Mouse (Mus musculus) brown adipose tissue, adult 24 weeks (tissue): ENCODE data around the gene Nxt1. TPM values are rescaled to one million over a fixed set of nuclear protein-coding genes. Genes with fewer than 3 reads are reported as not detected.
A peak's percentile ranks its signal among the peaks of the same experiment; 100 is the strongest.

Source experiments
- H3K27ac ChIP-seq: fragments of 200-500 bp; replicated peaks from 2 replicates; pipeline ENCODE4 v1.5.1; 2012; ENCODE audit warnings: low read depth, mild to moderate bottlenecking, low read length
- H3K4me1 ChIP-seq: fragments of 200-500 bp; 2 replicates; pipeline ENCODE4 v1.6.1; 2012; ENCODE audit warnings: low read length, mixed read lengths; ENCODE audit not compliant: control insufficient read depth, insufficient read depth, insufficient read length
- H3K4me3 ChIP-seq: fragments of 200-500 bp; 2 replicates; pipeline ENCODE4 v1.5.1; 2012; ENCODE audit warnings: low read depth, mild to moderate bottlenecking, low read length, moderate library complexity; ENCODE audit not compliant: insufficient read depth
- polyA plus RNA-seq: library from polyadenylated mRNA; stranded (reverse); fragments of >200 nt; gene quantifications from 2 replicates; pipeline ENCODE4 v1.2.4, GENCODE M21; 2012; ENCODE audit not compliant: missing spikeins, insufficient read depth, insufficient read length

Nxt1 gene
- polyA plus RNA-seq, 1 experiment = 11.0 TPM

- peak within 1 kb of the TSS; percentile 81 for H3K4me3 ChIP-seq
- peak within 1 kb of the TSS; percentile 82 for H3K27ac ChIP-seq
- H3K4me1 ChIP-seq = peaks cover 6% of the 10 kb centered on the region
These were observed 8.4 kb downstream of the Nxt1 start, which contains the start of gene Gzf1 for GRCm38 (mm10) chr2:148680775-148681291. TSS of gene Gzf1 (plus strand) at chr2:148681023.

- peak overlapping the region; percentile 43 for H3K27ac ChIP-seq
- peaks cover 6% of the 10 kb centered on the region for H3K4me1 ChIP-seq
- H3K4me3 ChIP-seq = peak overlapping the region; percentile 78
These were observed 9.1 kb downstream of the Nxt1 start for GRCm38 (mm10) chr2:148681461-148681891.

- Histone ChIP-seq H3K4me3 (no peak overlapping the region), H3K4me1 (peaks cover 6% of the 10 kb centered on the region), H3K27ac (no peak overlapping the region)
These were observed 10.6 kb downstream of the Nxt1 start for GRCm38 (mm10) chr2:148683031-148683430.

GRCm38 (mm10) chr2:148684972-148685371, 12.6 kb downstream of the Nxt1 start:
- H3K4me1 ChIP-seq = peaks cover 8% of the 10 kb centered on the region
- no peak overlapping the region for H3K27ac ChIP-seq
- H3K4me3 ChIP-seq = no peak overlapping the region

GRCm38 (mm10) chr2:148685709-148686108, 13.3 kb downstream of the Nxt1 start:
- H3K27ac ChIP-seq = no peak overlapping the region
- H3K4me1 ChIP-seq = peaks cover 8% of the 10 kb centered on the region
- no peak overlapping the region for H3K4me3 ChIP-seq

DNA sequence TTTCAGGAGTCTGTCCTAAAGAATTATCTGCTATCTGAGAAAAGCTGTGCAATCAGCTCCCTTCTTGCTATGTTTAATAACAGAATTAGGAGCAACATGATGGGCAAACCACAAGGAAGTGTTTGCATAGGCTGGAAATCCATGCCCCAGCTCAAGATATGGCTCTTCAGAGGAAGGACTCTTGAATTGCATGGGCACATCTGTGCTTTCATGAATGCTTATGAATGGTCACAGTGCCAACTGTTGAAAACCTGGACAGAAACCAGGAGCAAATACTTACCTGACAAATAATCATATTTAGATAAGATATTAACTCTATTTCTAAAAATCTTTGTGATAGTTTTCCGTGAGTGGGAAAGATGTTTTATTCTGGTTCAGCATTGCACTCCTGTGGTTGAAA, 14.5 kb downstream of the Nxt1 start:
- H3K4me3 ChIP-seq = no peak overlapping the region
- H3K27ac ChIP-seq = no peak overlapping the region
- peaks cover 8% of the 10 kb centered on the region for H3K4me1 ChIP-seq

- Histone ChIP-seq H3K4me1 (peaks cover 2% of the 10 kb centered on the region), H3K27ac (no peak overlapping the region), H3K4me3 (no peak overlapping the region)
These were observed 15.6 kb downstream of the Nxt1 start for GRCm38 (mm10) chr2:148687971-148688370.

DNA sequence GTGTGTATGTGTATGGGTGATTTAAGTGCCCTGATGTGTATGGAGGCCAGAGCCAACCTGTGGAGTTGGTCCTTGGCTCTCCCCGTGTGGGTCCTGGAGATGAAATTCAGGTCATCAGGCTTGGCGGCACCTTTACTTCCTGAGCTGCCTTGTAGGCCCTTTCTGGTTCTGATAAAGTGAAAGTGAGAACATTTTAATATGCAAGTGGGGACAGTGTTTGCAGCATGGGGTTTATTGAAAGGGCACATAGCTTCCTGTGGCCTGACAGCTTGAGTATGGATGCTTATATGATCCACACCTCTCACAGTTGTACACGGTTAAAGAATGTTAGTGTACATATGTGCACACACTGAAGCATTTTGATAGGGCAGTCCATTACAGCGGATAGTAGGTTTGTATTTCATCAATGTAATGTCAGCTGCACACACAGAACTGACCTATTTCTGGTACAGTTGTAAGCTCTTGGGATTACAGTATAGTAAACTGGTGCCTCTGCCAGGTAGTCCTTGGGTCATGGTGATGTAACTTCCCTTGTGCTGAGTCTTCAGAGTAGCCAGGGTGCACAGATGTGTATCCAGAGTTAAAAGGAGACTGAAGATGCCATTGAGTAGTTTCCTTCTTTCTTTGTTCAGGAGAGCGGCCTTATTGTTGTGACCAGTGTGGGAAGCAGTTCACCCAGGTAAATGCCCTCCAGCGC, 17.2 kb downstream of the Nxt1 start:
- Histone ChIP-seq H3K27ac (no peak overlapping the region), H3K4me3 (no peak overlapping the region), H3K4me1 (peaks cover 2% of the 10 kb centered on the region)

- Histone ChIP-seq H3K4me1 (peaks cover 2% of the 10 kb centered on the region; the same call in 1 of the 2 replicates), H3K27ac (no peak overlapping the region), H3K4me3 (no peak overlapping the region)
These were observed 17.9 kb downstream of the Nxt1 start for GRCm38 (mm10) chr2:148690291-148690690.

- Histone ChIP-seq H3K4me1 (peaks cover 2% of the 10 kb centered on the region; the same call in 1 of the 2 replicates), H3K27ac (no peak overlapping the region), H3K4me3 (no peak overlapping the region)
These were observed 18.4 kb downstream of the Nxt1 start for GRCm38 (mm10) chr2:148690781-148691180.

- Histone ChIP-seq H3K27ac (no peak overlapping the region), H3K4me3 (no peak overlapping the region), H3K4me1 (no peaks in the 10 kb centered on the region)
These were observed 26.2 kb downstream of the Nxt1 start for GRCm38 (mm10) chr2:148698571-148698970.

DNA sequence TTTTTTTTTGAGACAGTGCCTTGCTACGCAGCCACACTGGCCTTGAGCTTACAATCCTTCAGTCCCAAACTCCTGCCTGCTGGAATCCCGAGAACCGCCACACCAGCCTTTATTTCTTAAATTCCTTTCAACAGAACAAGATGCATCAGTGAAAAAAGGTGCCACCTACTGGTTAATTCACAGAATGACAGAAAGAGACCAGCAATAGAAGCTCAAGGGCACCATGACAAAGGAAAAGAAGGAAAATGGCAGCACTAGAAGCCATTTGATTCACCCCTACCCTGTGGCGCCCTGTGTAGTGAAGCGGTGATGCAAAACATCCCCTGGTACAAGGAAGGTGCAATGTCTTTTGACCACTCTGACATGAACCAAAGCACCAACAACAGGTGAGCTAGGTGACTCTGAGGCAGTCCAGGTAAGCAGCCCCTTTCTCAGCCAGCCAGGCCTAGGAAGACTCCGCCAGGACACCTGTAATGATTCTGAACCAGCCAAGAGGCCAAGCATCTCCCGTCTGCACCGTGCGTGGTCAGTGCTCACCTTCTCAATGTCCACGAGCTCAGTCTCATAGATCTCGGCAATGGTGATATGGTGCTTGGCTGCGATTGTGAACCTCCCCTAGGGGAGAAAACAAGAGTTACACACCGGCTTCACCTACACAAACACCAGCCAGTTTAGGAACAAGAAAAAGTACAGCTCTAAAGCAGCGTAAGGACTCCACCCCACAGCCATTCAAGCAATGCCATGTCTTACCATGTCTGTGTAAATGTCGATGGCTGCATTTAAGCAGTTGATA, 34.2 kb downstream of the Nxt1 start:
- Histone ChIP-seq H3K4me1 (no peaks in the 10 kb centered on the region), H3K4me3 (no peak overlapping the region)

GRCm38 (mm10) chr2:148707202-148707530, 34.8 kb downstream of the Nxt1 start:
- Histone ChIP-seq H3K4me3 (no peak overlapping the region), H3K27ac (no peak overlapping the region), H3K4me1 (no peaks in the 10 kb centered on the region)

More for the DNA sequence above, 34.2 kb downstream of the Nxt1 start:
- H3K27ac ChIP-seq = no peak overlapping the region

GRCm38 (mm10) chr2:148712326-148712725, 39.9 kb downstream of the Nxt1 start:
- H3K27ac ChIP-seq = no peak overlapping the region
- H3K4me1 ChIP-seq = no peaks in the 10 kb centered on the region
- H3K4me3 ChIP-seq = no peak overlapping the region

DNA sequence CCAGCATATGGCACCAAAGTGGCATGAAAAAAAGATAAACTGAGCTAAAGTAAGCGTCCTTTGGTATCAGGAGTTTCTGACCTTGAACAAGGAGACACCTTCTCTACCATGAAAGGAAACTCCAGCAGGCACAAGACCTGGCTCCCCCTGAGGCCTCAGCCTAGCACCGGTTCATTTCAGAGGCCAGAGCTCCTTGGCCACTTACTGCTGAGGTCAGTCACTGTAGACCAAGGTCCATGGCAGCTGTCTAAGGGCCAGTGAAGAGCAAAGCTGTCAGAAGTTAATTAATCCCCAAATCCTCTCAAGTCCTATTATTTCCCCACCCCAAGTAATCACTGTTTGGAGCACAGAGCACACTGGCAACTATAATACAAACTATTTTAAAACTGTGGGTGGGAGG, 44.7 kb downstream of the Nxt1 start:
- Histone ChIP-seq H3K4me1 (no peaks in the 10 kb centered on the region), H3K27ac (no peak overlapping the region), H3K4me3 (no peak overlapping the region)
